Mouse (Mus musculus): ENCODE results near the gene Fcgr2b.

- TF ChIP-seq CTCF (IDR thresholded peaks at IDR 0.05; ENCODE audit: borderline replicate concordance, control insufficient read depth, extremely low read depth, insufficient read depth, low read length, poor library complexity) (no peak), POLR2A (IDR thresholded peaks at IDR 0.05; ENCODE audit: control insufficient read depth, extremely low read depth, insufficient read depth, low read length, poor library complexity) (no peak)
Measured at GRCm38 (mm10) chr1:170959791-170960190, 16.6 kb downstream of the Fcgr2b start.
